Mouse (Mus musculus) heart, postnatal 0 days (tissue): ENCODE data around the gene Olfr574. TPM values are rescaled to one million over a fixed set of nuclear protein-coding genes. Genes with fewer than 3 reads are reported as not detected.

Experiments
- ATAC-seq: fragments of 200-750 bp; cut with Nextera tagmentation; 2 replicates; pipeline ENCODE4 v1.8.0; 2017; ENCODE audit warnings: low read depth, moderate number of reproducible peaks, moderate library complexity; ENCODE audit not compliant: insufficient read depth
- DNase-seq: peaks from one replicate; pipeline ENCODE4 v3.0.0-alpha.2; 2016; ENCODE audit warnings: low spot score
- H3K27ac ChIP-seq: fragments of 300-500 bp; sonication (generic); 2 replicates; pipeline ENCODE4 v1.5.1; 2014; ENCODE audit warnings: low read depth, mild to moderate bottlenecking
- H3K27me3 ChIP-seq: fragments of 300-500 bp; sonication (generic); 2 replicates; pipeline ENCODE4 v1.6.1; 2014; ENCODE audit warnings: low read length, mixed read lengths; ENCODE audit not compliant: control insufficient read depth, insufficient read depth
- H3K36me3 ChIP-seq: fragments of 300-500 bp; sonication (generic); replicated peaks from 2 replicates; pipeline ENCODE4 v1.6.1; 2014; ENCODE audit warnings: low read length, mixed read lengths; ENCODE audit not compliant: control insufficient read depth, insufficient read depth
- H3K4me1 ChIP-seq: fragments of 300-500 bp; sonication (generic); 2 replicates; pipeline ENCODE4 v1.6.1; 2014; ENCODE audit warnings: antibody characterized with exemption; ENCODE audit not compliant: control insufficient read depth, insufficient read depth
- H3K4me2 ChIP-seq: fragments of 300-500 bp; sonication (generic); 2 replicates; pipeline ENCODE4 v1.6.1; 2014; ENCODE audit warnings: low read depth, mild to moderate bottlenecking, low read length, moderate library complexity
- H3K4me3 ChIP-seq: fragments of 300-500 bp; sonication (generic); 2 replicates; pipeline ENCODE4 v1.5.1; 2014; ENCODE audit warnings: low read depth, low read length
- H3K9ac ChIP-seq: fragments of 300-500 bp; sonication (generic); replicated peaks from 2 replicates; pipeline ENCODE4 v1.6.1; 2014; ENCODE audit warnings: low read depth, low read length, mixed read lengths
- H3K9me3 ChIP-seq: fragments of 300-500 bp; sonication (generic); replicated peaks from 2 replicates; pipeline ENCODE4 v1.6.1; 2016; ENCODE audit warnings: low read length; ENCODE audit not compliant: control insufficient read depth
- CTCF ChIP-seq: IDR thresholded peaks from 2 replicates; pipeline ENCODE4 v1.5.1; 2016; ENCODE audit warnings: antibody characterized with exemption, control low read depth, low read depth
- EP300 ChIP-seq: IDR thresholded peaks from 2 replicates; pipeline ENCODE4 v1.6.1; 2016; ENCODE audit warnings: antibody characterized with exemption, low read depth
- WGBS: fragments of 180-500 bp; shearing (Covaris S2); extraction: QIAGEN DNeasy Blood & Tissue Kit; methylation state at CpG from one replicate; pipeline ENCODE4 v1.1.7; 2014; 5-methylcytosine and 5-hydroxymethylcytosine counted together
- polyA plus RNA-seq: library from polyadenylated mRNA; unstranded; fragments of >200 nt; fragmentation: Nextera tagmentation; extraction: Ambion mirVana; gene quantifications from 2 replicates; pipeline ENCODE4 v1.2.1, GENCODE M21; 2015
- total RNA-seq: library from RNA; depleted of rRNA; stranded (reverse); fragments of >200 nt; gene quantifications from 2 replicates; pipeline ENCODE4 v1.2.3, GENCODE M21; 2014; ENCODE audit warnings: low replicate concordance; rRNA removed

The Olfr574 gene
- total RNA-seq: not detected in 2 replicates
- polyA plus RNA-seq: not detected in 2 replicates

DNA sequence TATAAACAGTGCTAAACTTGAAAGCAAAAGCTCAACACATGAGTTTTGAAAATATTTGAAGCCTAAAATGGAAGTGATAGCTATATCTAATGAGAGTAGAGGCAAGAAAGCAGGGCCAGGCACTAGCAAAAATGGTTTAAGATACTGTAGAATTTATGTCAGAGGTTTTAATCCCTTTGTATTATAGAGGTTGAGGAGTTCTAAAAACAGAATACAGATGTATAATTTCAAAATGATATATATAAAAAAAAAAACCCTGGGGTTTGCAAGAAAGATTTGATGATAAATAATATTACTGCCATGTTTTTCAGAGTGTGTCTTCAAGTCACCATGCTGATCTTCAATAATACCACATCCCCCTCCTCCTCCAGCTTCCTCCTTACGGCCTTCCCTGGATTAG is at the start of gene Olfr574:
Gene Olfr574 (plus strand): TSS at position 301 of the 400 bp plus-strand sequence.
- H3K4me2 ChIP-seq: no peak within 1 kb of the TSS
- H3K9me3 ChIP-seq: no peaks in the 10 kb centered on the region
- no peaks in the 10 kb centered on the region for H3K4me1 ChIP-seq
- no peaks in the 10 kb centered on the region for H3K36me3 ChIP-seq
- WGBS: 82% methylated on average over 1 of the region's 1 CpGs
- no peak for DNase-seq
- no peak within 1 kb of the TSS for H3K27ac ChIP-seq
- ATAC-seq: no peak
- H3K4me3 ChIP-seq: no peak within 1 kb of the TSS
- no peak within 1 kb of the TSS for H3K9ac ChIP-seq
- H3K27me3 ChIP-seq: no peaks in the 10 kb centered on the region
- TF ChIP-seq EP300 (no peak), CTCF (no peak)

GRCm38 (mm10) chr7:102915261-102915660 is 33.0 kb upstream of the Olfr574 start:
- 29% methylated on average over 1 of the region's 1 CpGs for WGBS
- ATAC-seq (no peak), DNase-seq (no peak)
- Histone ChIP-seq H3K9me3 (no peaks in the 10 kb centered on the region), H3K27me3 (no peaks in the 10 kb centered on the region), H3K27ac (no peak overlapping the region), H3K36me3 (no peaks in the 10 kb centered on the region), H3K9ac (no peak overlapping the region), H3K4me1 (0 out of 2 replicates have a peak, but pooled peaks cover 3% of the 10 kb centered on the region), H3K4me2 (no peak overlapping the region), H3K4me3 (no peak overlapping the region)
- TF ChIP-seq EP300 (no peak), CTCF (no peak)

DNA sequence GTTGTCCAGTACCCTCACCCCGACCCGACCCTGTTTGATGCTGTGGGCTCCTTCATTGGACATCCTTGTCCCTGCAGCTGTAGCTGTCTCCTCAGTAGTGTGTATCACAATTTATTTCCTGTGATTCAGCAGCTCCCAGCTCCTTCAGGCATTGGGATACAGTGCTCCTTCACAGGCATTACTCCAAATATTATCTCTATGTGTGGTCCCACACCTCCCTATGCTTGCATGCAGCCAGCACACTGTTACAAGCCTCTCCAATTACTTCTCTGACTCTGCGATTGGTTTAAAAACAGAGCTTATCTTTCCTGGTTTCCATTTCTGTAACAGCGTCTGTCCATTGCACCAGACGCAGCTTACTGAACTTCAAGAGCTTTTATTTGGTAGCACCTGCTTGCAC is 31.9 kb upstream of the Olfr574 start:
- 30% methylated on average over 5 of the region's 5 CpGs for WGBS
- no peak overlapping the region for H3K9ac ChIP-seq
- H3K27me3 ChIP-seq: no peaks in the 10 kb centered on the region
- peak; percentile 7 for DNase-seq
- H3K27ac ChIP-seq: no peak overlapping the region
- no peak for TF ChIP-seq CTCF
- H3K4me3 ChIP-seq: no peak overlapping the region
- no peaks in the 10 kb centered on the region for H3K9me3 ChIP-seq
- ATAC-seq: no peak; the same call in 1 of the 2 replicates
- H3K4me1 ChIP-seq: 0 out of 2 replicates have a peak, but pooled peaks cover 3% of the 10 kb centered on the region
- H3K36me3 ChIP-seq: no peaks in the 10 kb centered on the region
- H3K4me2 ChIP-seq: no peak overlapping the region

DNA sequence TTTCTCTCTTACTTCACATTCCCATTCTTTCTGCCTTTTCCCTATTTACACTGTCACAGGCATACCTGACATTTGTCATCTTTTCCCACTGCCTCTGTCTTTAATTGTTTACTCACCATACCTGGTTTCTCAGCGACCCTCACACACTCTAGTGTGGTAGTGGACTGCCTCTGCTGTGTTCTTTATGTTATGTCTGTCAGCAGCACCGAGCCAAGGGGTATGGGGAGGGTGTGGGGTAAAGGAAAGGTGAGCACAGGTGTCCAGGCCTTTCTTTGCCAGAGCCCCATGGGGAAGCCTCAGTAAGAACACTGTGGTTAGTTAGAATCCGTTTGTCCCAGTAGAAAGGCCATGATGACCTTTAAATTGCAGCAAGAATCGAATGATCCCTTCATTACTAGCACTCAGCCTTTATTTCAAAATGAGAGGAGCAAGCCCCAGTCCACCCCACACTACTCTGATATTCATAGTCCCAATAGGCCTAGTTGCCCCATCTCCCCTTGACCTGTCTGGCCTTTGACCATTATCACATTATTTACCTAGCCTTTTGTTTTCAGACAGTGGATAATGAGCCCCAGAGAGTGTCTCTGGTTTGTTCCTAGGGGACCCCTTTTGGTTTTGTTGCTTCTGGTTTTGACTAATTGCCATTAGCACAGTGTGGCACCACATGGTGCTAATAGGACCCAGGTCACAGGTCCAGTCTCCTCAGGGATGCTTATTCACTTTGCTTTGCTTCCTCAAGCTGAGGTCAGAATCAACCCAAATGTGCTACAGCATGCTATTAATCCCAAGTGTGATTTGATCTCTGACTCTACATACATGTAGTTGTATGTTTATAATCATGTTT is 31.0 kb upstream of the Olfr574 start, which contains the start of gene Olfr571:
Gene Olfr571 (minus strand): TSS at position 505 of the 844 bp plus-strand sequence.
- TF ChIP-seq CTCF (no peak), EP300 (no peak)
- H3K9me3 ChIP-seq: no peaks in the 10 kb centered on the region
- H3K4me1 ChIP-seq: 0 out of 2 replicates have a peak, but pooled peaks cover 3% of the 10 kb centered on the region
- no peaks in the 10 kb centered on the region for H3K36me3 ChIP-seq
- no peaks in the 10 kb centered on the region for H3K27me3 ChIP-seq
- H3K27ac ChIP-seq: no peak within 1 kb of the TSS
- ATAC-seq (no peak), DNase-seq (no peak)
- 69% methylated on average over 4 of the region's 4 CpGs for WGBS
- H3K9ac ChIP-seq: no peak within 1 kb of the TSS
- H3K4me3 ChIP-seq: no peak within 1 kb of the TSS
- H3K4me2 ChIP-seq: no peak within 1 kb of the TSS

GRCm38 (mm10) chr7:102919632-102920031 is 28.6 kb upstream of the Olfr574 start:
- TF ChIP-seq EP300 (no peak), CTCF (peak; percentile 84)
- 5% methylated on average over 1 of the region's 1 CpGs for WGBS
- no peak for ATAC-seq
- no peak overlapping the region for H3K9ac ChIP-seq
- peak; percentile 46 for DNase-seq
- no peak overlapping the region for H3K4me3 ChIP-seq
- no peak overlapping the region for H3K27ac ChIP-seq
- H3K4me1 ChIP-seq: 0 out of 2 replicates have a peak, but pooled peaks cover 3% of the 10 kb centered on the region
- no peak overlapping the region for H3K4me2 ChIP-seq
- H3K27me3 ChIP-seq: no peaks in the 10 kb centered on the region
- H3K36me3 ChIP-seq: no peaks in the 10 kb centered on the region
- H3K9me3 ChIP-seq: no peaks in the 10 kb centered on the region
